Mouse (Mus musculus): ENCODE results near the gene Camk1d. TPM values are rescaled to one million over a fixed set of nuclear protein-coding genes. Genes with fewer than 3 reads are reported as not detected.

Camk1d gene
- polyA plus RNA-seq, 2 experiments = 4.9 to 7.7 TPM

DNA sequence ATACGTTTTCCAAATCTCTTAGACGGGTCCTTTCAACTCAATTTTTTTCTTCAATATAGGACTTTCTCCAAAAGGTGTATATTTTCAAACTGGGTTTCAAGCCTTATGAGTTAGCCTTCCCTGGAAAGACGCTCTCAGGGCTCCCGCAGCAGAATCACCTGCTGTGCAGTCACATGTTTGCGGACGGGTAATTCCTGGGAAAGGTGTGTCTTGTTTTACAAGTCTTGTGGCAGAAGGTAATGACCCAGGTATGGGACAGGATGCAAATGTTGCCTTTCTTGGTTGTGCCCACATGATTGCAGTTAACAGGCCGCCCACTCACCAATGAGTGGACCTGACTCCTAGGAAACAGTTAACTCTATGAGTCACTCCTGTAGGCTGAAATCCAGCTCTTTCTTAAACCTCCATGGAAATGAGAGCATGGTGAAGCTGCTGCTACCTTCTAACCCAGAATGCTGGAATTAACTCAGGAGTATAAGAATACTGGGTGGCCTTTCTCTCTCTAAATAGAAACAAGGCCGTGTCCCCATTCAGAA lies 95.9 kb downstream of the Camk1d start:
- Histone ChIP-seq H3K4me1 (ENCODE audit: control insufficient read depth, insufficient read depth, low read length) (peaks cover 10% of the 10 kb centered on the region), H3K4me2 (replicated peaks; ENCODE audit: low read depth, low read length, severe bottlenecking) (no peak overlapping the region), H3K4me3 (replicated peaks; ENCODE audit: low read length) (no peak overlapping the region), H3K9ac (ENCODE audit: low read depth, low read length, severe bottlenecking) (no peak overlapping the region), H3K27me3 (ENCODE audit: control insufficient read depth, insufficient read depth, low read length) (no peaks in the 10 kb centered on the region), H3K9me3 (ENCODE audit: control insufficient read depth, low read length) (no peaks in the 10 kb centered on the region), H3K36me3 (ENCODE audit: control insufficient read depth, insufficient read depth, low read length) (no peaks in the 10 kb centered on the region), H3K27ac (replicated peaks; ENCODE audit: low read depth, low read length) (no peak overlapping the region)
- 79% methylated on average over 8 of the region's 8 CpGs for WGBS
- no peak for TF ChIP-seq POLR2A (IDR thresholded peaks at IDR 0.05; ENCODE audit: borderline replicate concordance, extremely low read depth, insufficient read depth, insufficient read length)
- ATAC-seq (ENCODE audit: low FRiP score, low read depth) = no peak
- no peak for DNase-seq (ENCODE audit: low spot score)

DNA sequence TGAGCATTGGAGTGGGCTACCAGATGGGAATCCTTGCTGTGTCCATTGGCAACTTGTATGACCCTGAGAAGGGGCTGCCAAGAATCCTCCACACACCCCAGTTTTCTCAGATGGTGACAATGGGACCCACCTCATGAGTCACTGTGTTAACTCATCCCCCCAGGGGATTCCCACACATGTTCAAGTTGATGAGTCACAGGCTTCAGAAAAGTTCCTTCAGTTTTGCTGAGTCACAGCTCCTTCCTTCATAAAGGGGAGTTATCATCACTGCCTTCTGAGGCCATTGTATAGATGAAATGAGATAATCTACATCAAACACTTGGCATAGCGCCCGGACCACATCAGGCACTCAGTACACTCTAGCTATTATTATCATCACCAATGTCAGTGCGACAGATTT lies 99.4 kb downstream of the Camk1d start:
- peaks cover 20% of the 10 kb centered on the region for H3K4me1 ChIP-seq (ENCODE audit: control insufficient read depth, insufficient read depth, low read length)
- 84% methylated on average over 3 of the region's 3 CpGs for WGBS
- no peak overlapping the region for H3K9ac ChIP-seq (ENCODE audit: low read depth, low read length, severe bottlenecking)
- 0 out of 2 replicates have a peak overlapping the region, but pooled peaks have one; percentile 34 for H3K27ac ChIP-seq (replicated peaks; ENCODE audit: low read depth, low read length)
- ATAC-seq (ENCODE audit: low FRiP score, low read depth) (no peak), DNase-seq (ENCODE audit: low spot score) (peak; percentile 72)
- no peak overlapping the region for H3K4me3 ChIP-seq (replicated peaks; ENCODE audit: low read length)
- no peaks in the 10 kb centered on the region for H3K27me3 ChIP-seq (ENCODE audit: control insufficient read depth, insufficient read depth, low read length)
- TF ChIP-seq POLR2A (IDR thresholded peaks at IDR 0.05; ENCODE audit: borderline replicate concordance, extremely low read depth, insufficient read depth, insufficient read length) = no peak
- H3K9me3 ChIP-seq (ENCODE audit: control insufficient read depth, low read length) = no peaks in the 10 kb centered on the region
- no peaks in the 10 kb centered on the region for H3K36me3 ChIP-seq (ENCODE audit: control insufficient read depth, insufficient read depth, low read length)
- no peak overlapping the region for H3K4me2 ChIP-seq (replicated peaks; ENCODE audit: low read depth, low read length, severe bottlenecking)

DNA sequence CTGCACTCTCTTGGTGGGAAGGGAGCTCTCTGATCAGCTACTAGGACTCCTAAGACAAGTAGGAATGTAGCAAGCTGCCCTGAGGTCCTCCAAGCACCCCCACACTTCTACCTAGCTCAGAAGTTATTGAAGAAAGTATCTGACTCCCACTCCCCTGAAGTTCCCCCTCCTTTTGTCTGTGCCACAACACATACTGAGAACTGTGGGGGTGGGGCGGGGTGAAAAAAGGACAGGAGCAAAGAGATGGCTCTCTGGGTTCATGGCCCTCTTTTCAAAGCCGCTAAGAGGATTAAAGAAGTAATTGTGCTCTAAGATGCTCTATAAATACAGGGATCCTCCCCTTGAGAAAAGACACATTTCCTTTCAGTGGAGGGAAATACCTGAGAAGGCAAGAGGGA lies 100.0 kb downstream of the Camk1d start:
- H3K27ac ChIP-seq (replicated peaks; ENCODE audit: low read depth, low read length) = peak overlapping the region; percentile 34
- ATAC-seq (ENCODE audit: low FRiP score, low read depth) (no peak; the same call in 1 of the 2 replicates), DNase-seq (ENCODE audit: low spot score) (no peak)

DNA sequence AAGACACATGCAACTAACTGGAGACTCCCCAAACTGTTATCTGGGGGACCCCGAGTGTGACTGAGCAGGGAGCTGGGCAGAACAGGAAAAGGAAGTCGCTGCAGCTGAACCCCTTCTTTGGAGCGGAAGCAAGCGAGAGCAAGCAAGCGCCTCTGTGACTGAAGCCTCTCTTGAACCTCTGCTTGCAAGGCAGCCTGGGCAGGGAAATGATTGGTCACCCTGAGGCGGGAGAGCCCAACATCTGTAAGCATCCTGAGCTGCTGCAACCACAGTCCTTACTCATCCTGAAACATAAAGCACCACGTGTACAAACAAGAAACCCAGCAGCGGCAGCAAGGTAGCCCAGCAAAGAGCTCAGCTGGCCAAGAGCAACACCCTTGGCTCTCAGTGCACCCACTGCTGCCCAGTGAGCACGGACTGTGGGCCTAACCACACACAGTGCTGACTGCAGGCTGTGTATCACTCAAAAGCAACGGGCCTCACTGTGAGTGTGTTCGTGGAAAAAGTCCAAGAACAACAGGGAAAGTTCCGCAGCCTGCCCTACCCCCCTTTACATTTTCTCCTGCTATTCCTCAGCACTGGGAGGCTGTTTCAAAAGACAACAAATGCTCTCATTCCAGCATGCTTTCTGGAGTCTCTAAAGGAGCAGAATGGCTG lies 100.5 kb downstream of the Camk1d start:
- ATAC-seq (ENCODE audit: low FRiP score, low read depth) (peak; percentile 84), DNase-seq (ENCODE audit: low spot score) (peak; percentile 81)
- no peak for TF ChIP-seq POLR2A (IDR thresholded peaks at IDR 0.05; ENCODE audit: borderline replicate concordance, extremely low read depth, insufficient read depth, insufficient read length)
- H3K4me3 ChIP-seq (replicated peaks; ENCODE audit: low read length) = no peak overlapping the region
- peaks cover 20% of the 10 kb centered on the region for H3K4me1 ChIP-seq (ENCODE audit: control insufficient read depth, insufficient read depth, low read length)
- peak overlapping the region; percentile 34 for H3K27ac ChIP-seq (replicated peaks; ENCODE audit: low read depth, low read length)
- H3K4me2 ChIP-seq (replicated peaks; ENCODE audit: low read depth, low read length, severe bottlenecking) = no peak overlapping the region
- H3K9me3 ChIP-seq (ENCODE audit: control insufficient read depth, low read length) = no peaks in the 10 kb centered on the region
- 36% methylated on average over 12 of the region's 12 CpGs for WGBS
- no peaks in the 10 kb centered on the region for H3K27me3 ChIP-seq (ENCODE audit: control insufficient read depth, insufficient read depth, low read length)
- no peaks in the 10 kb centered on the region for H3K36me3 ChIP-seq (ENCODE audit: control insufficient read depth, insufficient read depth, low read length)
- no peak overlapping the region for H3K9ac ChIP-seq (ENCODE audit: low read depth, low read length, severe bottlenecking)

More for the DNA sequence above, 100.0 kb downstream of the Camk1d start:
- H3K36me3 ChIP-seq (ENCODE audit: control insufficient read depth, insufficient read depth, low read length) = no peaks in the 10 kb centered on the region
- no peaks in the 10 kb centered on the region for H3K27me3 ChIP-seq (ENCODE audit: control insufficient read depth, insufficient read depth, low read length)
- no peak overlapping the region for H3K9ac ChIP-seq (ENCODE audit: low read depth, low read length, severe bottlenecking)
- WGBS = 57% methylated on average over 2 of the region's 2 CpGs
- TF ChIP-seq POLR2A (IDR thresholded peaks at IDR 0.05; ENCODE audit: borderline replicate concordance, extremely low read depth, insufficient read depth, insufficient read length) = no peak
- no peaks in the 10 kb centered on the region for H3K9me3 ChIP-seq (ENCODE audit: control insufficient read depth, low read length)
- peaks cover 20% of the 10 kb centered on the region for H3K4me1 ChIP-seq (ENCODE audit: control insufficient read depth, insufficient read depth, low read length)
- no peak overlapping the region for H3K4me2 ChIP-seq (replicated peaks; ENCODE audit: low read depth, low read length, severe bottlenecking)
- H3K4me3 ChIP-seq (replicated peaks; ENCODE audit: low read length) = no peak overlapping the region

DNA sequence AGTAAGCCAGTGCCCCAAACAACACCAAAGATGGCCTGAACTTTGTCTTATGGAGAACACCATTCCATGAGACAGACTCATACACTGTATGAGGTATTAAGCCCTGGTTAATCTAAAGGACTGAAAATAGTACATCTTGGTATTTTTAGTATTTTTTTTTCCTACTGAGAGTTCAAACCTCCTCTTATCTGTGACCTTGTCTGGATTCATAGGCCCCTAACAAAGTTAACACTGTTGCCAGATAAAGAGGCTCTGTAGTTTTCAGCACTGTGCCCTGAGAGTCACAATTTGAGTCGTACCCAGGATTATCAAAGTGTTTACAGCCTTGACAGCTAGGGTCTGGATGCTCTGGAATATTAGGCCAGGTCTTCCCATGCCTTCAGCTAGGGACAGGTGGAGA lies 102.7 kb downstream of the Camk1d start:
- no peaks in the 10 kb centered on the region for H3K9me3 ChIP-seq (ENCODE audit: control insufficient read depth, low read length)
- no peaks in the 10 kb centered on the region for H3K27me3 ChIP-seq (ENCODE audit: control insufficient read depth, insufficient read depth, low read length)
- H3K4me1 ChIP-seq (ENCODE audit: control insufficient read depth, insufficient read depth, low read length) = peaks cover 20% of the 10 kb centered on the region
- ATAC-seq (ENCODE audit: low FRiP score, low read depth) = no peak
- DNase-seq (ENCODE audit: low spot score) = no peak
- no peak overlapping the region for H3K9ac ChIP-seq (ENCODE audit: low read depth, low read length, severe bottlenecking)
- WGBS = 58% methylated on average over 1 of the region's 1 CpGs
- no peak overlapping the region for H3K4me2 ChIP-seq (replicated peaks; ENCODE audit: low read depth, low read length, severe bottlenecking)
- TF ChIP-seq POLR2A (IDR thresholded peaks at IDR 0.05; ENCODE audit: borderline replicate concordance, extremely low read depth, insufficient read depth, insufficient read length) = no peak
- no peak overlapping the region for H3K4me3 ChIP-seq (replicated peaks; ENCODE audit: low read length)
- no peaks in the 10 kb centered on the region for H3K36me3 ChIP-seq (ENCODE audit: control insufficient read depth, insufficient read depth, low read length)
- no peak overlapping the region for H3K27ac ChIP-seq (replicated peaks; ENCODE audit: low read depth, low read length)

Data from limb, embryonic 14.5 days (tissue).